Mouse (Mus musculus) heart, postnatal 0 days (tissue): ENCODE measurements around the gene Otof.

Experiments used
- CTCF ChIP-seq: IDR thresholded peaks from 2 replicates; pipeline ENCODE4 v1.5.1; 2016; ENCODE audit warnings: antibody characterized with exemption, control low read depth, low read depth
- EP300 ChIP-seq: IDR thresholded peaks from 2 replicates; pipeline ENCODE4 v1.6.1; 2016; ENCODE audit warnings: antibody characterized with exemption, low read depth

GRCm38 (mm10) chr5:30340815-30341214 is 120.9 kb downstream of the Otof start:
- TF ChIP-seq CTCF = no peak
- TF ChIP-seq EP300 = no peak
